Mouse (Mus musculus): ENCODE results near the gene Prg3.

Gene Prg3

GRCm38 (mm10) chr2:84996376-84996775, 8.4 kb downstream of the Prg3 start:
- DNase-seq (ENCODE audit: low spot score in 2 of 2) = no peak

GRCm38 (mm10) chr2:84999486-85000181, 11.6 kb downstream of the Prg3 start:
- no peak for DNase-seq (ENCODE audit: low spot score in 2 of 2)

DNA sequence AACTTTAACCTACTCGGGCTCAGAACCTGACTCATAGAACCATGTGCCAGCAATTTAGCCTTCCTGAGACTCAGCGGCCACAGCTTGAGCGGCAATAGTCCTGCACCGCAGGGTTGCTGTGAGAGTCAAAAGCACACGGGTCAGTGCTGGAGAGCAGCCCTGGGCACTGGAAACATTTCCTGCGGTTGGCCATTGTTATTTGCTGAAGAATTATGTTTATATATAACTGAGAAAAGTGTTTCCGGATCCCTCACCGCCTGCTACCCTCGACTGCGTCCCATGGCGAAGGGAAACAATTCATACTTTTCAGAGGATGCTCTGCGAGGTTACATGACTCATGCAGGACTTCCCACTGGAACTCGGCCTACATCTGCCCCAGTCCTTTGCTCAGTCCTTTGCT, 13.5 kb downstream of the Prg3 start:
- no peak for DNase-seq (ENCODE audit: low spot score in 2 of 2)

DNA sequence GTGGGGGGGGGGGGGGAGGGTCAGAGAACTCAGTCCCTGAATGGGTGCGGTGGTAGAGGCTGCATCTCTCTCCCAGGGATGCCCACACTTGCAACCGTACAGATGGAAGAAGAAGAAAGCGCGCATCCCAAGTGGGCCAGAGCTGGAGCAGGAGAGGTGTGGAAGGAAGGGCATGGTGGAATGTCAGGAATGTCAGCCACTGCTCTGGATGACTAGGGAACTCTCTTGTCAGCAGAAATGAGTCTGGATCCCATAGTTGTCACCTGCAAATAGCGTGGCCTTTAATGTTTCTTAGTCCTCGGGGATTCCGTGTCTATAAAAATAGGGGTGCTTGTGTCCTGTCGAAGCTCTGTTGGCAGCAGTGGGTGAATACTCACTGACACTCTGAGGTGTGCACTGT, 14.6 kb downstream of the Prg3 start:
- DNase-seq (ENCODE audit: low spot score in 2 of 2) = no peak

DNA sequence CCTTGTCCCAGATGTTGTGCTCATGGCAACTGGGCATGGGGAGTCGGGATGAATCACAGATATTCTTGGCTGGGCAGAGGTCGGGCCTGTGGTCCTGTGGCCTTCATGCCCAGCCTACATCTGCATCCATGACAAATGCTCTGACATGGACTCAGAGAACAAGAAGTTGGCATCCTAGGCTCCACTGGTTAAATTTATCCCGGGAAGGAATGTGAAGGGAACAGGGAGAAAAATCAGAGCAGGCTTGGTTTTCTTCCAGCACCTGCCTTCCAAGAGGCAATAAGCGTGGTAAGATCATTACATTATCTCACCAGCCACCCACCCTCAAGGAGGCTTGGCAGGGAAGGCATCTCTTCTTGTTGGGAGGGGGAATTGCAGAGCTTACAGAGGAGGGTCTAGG, 16.3 kb downstream of the Prg3 start:
- DNase-seq (ENCODE audit: low spot score in 2 of 2) = peak; percentile 63 to 66

- DNase-seq (ENCODE audit: low spot score in 2 of 2) = no peak
Measured at GRCm38 (mm10) chr2:85006600-85006999, 18.6 kb downstream of the Prg3 start.

DNA sequence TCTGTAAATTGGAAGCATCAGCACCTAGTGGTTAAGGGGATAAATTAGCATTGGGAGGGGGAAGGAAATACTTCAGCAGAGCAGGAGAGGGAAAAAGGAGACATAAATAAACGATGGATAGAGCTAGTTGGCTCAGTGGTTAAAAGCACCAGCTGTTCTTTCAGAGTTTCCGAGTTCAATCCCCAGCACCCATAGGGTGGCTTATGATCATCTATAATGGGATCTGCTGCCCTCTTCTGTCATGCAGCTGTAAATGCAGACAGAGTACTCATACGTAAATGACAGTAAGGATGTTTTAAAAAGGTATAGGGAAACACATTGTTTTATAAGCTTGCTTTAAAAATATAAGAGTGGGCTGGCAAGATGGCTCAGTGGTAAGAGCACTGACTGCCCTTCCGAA, 19.7 kb downstream of the Prg3 start:
- no peak for DNase-seq (ENCODE audit: low spot score in 2 of 2)

GRCm38 (mm10) chr2:85009212-85009611, 21.2 kb downstream of the Prg3 start:
- no peak for DNase-seq (ENCODE audit: low spot score in 2 of 2)

GRCm38 (mm10) chr2:85011906-85012604, 24.0 kb downstream of the Prg3 start:
- peak; percentile 34 to 38 for DNase-seq (ENCODE audit: low spot score in 2 of 2)

GRCm38 (mm10) chr2:85012679-85013078, 24.7 kb downstream of the Prg3 start:
- DNase-seq (ENCODE audit: low spot score in 2 of 2) = peak; percentile 66 to 68

DNA sequence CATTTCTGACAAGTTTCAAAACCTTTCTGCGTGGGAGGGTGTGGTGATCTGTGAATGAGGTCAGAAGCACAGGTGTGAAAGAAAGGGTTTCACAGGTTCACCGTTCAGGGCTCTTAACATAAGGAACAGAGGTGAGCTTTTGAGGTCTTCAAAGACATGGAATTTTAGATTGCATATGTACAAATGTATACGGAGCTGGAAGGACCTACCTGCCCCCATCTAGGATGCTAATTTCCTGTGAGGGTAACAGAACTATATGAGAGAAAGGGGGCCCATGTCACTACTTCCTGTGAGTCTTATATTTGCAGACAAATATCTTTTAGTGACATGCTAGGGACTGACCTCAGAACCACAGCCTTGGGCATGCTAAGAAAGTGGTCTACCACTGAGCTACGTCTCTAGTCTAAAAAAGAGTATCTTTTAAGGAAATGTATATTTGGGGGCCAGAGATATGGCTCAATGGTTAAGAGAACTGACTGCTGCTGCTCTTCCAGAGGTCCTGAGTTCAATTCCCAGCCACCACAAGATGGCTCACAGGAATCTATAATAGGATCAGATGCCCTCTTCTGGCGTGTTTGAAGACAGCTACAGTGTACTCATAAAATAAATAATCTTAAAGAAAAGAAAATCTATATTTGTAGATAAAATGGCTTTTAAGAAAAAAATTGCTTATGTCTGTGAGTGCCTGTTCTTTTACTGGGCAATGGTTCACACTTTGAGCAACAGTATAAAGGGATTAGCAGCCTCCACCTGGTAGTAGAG, 26.0 kb downstream of the Prg3 start:
- no peak for DNase-seq (ENCODE audit: low spot score in 2 of 2)

DNA sequence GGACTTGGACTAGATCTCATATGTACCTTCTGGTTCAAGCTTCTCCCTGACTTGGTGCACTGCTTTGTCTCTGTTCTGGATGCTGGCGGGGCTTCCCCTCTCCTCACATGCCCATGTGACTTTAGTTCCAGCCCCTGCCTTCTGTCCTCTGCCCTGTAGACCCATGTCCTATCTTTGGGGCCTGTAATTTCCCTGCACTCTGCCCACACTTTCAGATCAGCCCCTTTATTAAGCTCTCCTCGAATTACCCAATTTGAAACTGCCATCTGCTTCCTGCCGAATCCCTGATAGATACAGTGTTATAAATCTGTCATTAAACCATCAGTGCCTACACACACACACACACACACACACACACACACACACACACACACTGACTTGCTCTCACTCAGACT, 26.6 kb downstream of the Prg3 start:
- DNase-seq (ENCODE audit: low spot score in 2 of 2) = no peak

GRCm38 (mm10) chr2:85022043-85022442, 34.0 kb downstream of the Prg3 start:
- DNase-seq (ENCODE audit: low spot score in 2 of 2) = no peak

DNA sequence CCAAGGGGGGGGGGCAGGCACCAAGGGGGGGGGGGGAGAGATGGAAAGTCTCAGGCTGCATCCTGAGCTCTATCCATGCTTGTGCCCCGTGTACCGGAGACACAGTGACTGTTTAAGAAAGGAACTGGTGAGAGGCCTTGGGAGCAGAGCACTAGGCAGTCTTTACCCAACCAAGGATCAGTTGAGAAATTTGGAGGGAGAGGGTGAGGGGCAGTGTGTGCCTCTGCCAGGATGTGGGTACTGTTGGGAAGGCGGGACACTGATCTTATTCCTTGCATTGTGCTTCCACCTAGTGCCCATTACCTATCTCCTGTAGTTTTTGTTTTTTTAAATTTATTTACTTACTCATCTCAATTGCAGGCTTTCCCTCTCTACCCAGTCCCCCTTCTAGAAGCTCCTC, 38.2 kb downstream of the Prg3 start:
- no peak for DNase-seq (ENCODE audit: low spot score in 2 of 2)

DNA sequence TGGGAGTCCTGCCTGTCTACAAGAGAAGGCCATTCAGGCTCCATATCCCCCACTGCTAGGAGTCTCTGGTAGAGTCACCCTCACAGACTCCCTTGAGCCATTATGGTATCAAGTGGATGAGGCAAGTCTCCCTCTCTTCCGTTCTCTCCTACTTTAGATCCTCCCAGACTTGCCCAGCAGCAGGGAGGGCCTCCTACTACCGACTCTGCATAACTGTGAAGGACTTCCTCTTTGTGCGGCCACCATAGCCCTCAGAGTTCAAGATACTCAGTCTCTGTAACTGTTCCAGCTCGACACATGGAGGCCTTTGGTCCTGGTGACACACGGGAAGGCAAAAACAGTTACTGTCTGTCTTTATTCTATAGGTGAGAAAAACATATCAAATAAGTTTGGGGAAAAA, 39.3 kb downstream of the Prg3 start:
- no peak for DNase-seq (ENCODE audit: low spot score in 2 of 2)

GRCm38 (mm10) chr2:85029897-85030296, 41.9 kb downstream of the Prg3 start:
- DNase-seq (ENCODE audit: low spot score in 2 of 2) = no peak

- DNase-seq (ENCODE audit: low spot score in 2 of 2) = no peak
Measured at GRCm38 (mm10) chr2:85030989-85031388, 43.0 kb downstream of the Prg3 start.

DNA sequence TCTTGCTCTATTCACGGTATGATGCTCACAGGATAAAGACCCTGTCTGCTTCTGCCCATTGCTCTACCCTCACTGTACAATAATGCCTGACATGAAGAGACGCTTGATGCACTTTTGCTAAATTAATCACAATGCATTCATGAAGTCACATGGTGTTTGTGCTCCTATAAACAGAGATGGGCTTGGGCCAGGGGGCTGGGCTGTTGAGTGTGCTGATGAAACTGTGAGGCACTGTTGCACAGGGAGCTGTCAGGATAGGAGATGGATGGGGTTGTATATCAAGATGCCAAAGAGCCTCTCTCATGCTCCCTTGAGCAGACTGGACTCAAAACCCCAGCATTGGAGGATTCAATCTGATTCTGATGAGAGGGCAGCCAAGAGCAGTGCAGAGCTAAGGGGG, 45.1 kb downstream of the Prg3 start:
- DNase-seq (ENCODE audit: low spot score in 2 of 2) = no peak

GRCm38 (mm10) chr2:85034169-85034568, 46.2 kb downstream of the Prg3 start:
- DNase-seq (ENCODE audit: low spot score in 2 of 2) = no peak

DNA sequence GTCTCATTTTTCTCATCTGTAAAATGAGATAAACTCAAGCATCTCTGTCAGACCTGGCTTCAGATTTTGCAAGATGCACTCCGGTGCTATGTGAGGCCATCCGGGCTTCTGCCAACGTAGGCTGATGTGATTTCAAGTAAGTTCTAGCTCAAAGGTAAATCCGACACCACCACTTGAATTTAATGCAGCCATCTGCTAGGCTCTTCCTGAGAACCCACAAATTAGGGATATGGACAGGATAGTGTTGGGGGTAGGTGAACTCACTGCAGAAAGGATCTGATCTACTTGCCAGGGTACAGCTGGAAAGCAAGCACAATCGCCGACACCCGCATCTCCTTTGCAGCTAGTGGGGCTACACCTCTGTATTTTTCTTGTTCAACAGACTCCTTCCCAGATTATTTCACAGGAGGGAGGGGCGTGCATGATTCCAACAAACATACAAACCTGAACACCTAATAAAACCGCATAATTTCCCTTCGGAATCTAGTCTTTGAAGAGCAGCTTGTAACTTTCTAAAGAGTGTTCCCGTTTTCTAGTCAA, 48.6 kb downstream of the Prg3 start:
- DNase-seq (ENCODE audit: low spot score in 2 of 2) = no peak

DNA sequence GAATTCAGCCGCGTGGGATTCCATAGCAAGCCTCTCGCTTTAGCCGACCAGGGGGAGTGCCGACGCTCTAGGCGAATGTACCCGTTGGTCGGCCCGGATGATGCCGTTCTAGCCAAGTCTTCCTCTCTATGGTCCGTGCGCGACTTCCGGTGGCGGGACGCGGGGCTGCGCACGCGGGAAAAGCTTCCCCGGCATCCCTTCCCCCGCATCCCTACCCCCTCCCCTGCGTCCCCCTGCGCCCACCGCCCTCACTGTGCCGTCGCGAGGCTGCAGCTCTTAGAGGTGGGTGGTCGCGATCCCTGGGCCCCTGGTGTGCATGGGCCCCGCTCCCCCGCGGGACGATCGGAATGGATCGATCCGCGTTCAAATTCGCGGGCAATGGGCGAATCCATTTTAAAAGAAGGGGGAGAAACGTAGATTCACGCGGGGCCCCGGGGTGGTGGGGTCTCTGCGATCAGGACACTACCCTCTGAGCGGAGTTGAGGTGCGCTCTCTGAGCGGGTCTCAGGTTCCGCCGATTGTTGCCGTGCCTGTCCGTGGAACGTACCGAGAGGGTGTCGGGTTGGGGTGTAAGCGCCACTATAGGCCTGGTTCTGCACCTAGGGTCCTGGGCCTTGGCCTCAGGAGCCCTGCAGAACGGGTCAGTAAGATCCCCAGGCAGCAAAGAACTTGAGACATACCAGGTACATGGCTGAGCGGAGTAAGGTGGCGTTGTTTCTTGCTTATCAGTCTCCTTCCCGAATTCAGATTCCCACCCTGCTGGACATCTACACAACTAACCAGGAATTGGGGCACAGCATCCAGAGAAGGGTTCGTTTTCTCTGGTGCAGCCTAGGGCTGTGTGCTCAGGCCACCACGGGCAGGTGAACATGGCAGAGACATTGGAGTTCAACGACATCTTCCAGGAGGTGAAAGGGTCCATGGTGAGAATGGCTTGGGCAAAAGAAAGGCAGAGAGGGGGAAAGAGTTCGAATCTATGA, 49.3 kb downstream of the Prg3 start, which contains the start of the genes Ssrp1 and P2rx3:
Ssrp1 (plus strand) TSS at position 188 of the 980 bp plus-strand sequence.
P2rx3 (minus strand) TSS at position 416 of the 980 bp plus-strand sequence.
- DNase-seq (ENCODE audit: low spot score in 2 of 2) = peak; percentile 95 to 96

Data from right cerebral cortex, postnatal 10 days (tissue).